Mouse (Mus musculus) hindbrain, postnatal 0 days (tissue): ENCODE measurements around the gene Ankrd44. TPM values are rescaled to one million over a fixed set of nuclear protein-coding genes. Genes with fewer than 3 reads are reported as not detected.
A peak's percentile ranks its signal among the peaks of the same experiment; 100 is the strongest.

Experiments used
- ATAC-seq: fragments of 200-750 bp; cut with Nextera tagmentation; 2 replicates; pipeline ENCODE4 v1.8.0; 2017; ENCODE audit warnings: mild to moderate bottlenecking, moderate TSS enrichment, moderate library complexity
- DNase-seq: peaks from one replicate; pipeline ENCODE4 v3.0.0-alpha.2; 2015; ENCODE audit warnings: low spot score
- H3K27ac ChIP-seq: fragments of 300-500 bp; sonication (generic); 2 replicates; pipeline ENCODE4 v1.5.1; 2014; ENCODE audit warnings: mild to moderate bottlenecking
- H3K27me3 ChIP-seq: fragments of 300-500 bp; sonication (generic); 2 replicates; pipeline ENCODE4 v1.6.1; 2014; ENCODE audit warnings: low read length, mixed read lengths; ENCODE audit not compliant: insufficient read depth
- H3K36me3 ChIP-seq: fragments of 300-500 bp; sonication (generic); 2 replicates; pipeline ENCODE4 v1.6.1; 2014; ENCODE audit warnings: low read length, mixed read lengths; ENCODE audit not compliant: insufficient read depth
- H3K4me1 ChIP-seq: fragments of 300-500 bp; sonication (generic); 2 replicates; pipeline ENCODE4 v1.6.1; 2014; ENCODE audit warnings: antibody characterized with exemption, low read length, mixed read lengths; ENCODE audit not compliant: insufficient read depth
- H3K4me2 ChIP-seq: fragments of 300-500 bp; sonication (generic); 2 replicates; pipeline ENCODE4 v1.6.1; 2014; ENCODE audit warnings: low read depth, mild to moderate bottlenecking, low read length, moderate library complexity, mixed read lengths
- H3K4me3 ChIP-seq: fragments of 300-500 bp; sonication (generic); 2 replicates; pipeline ENCODE4 v1.5.1; 2014; ENCODE audit warnings: low read length
- H3K9ac ChIP-seq: fragments of 300-500 bp; sonication (generic); replicated peaks from 2 replicates; pipeline ENCODE4 v1.6.1; 2014; ENCODE audit warnings: mild to moderate bottlenecking, low read length, moderate library complexity, mixed read lengths
- H3K9me3 ChIP-seq: fragments of 300-500 bp; sonication (generic); 2 replicates; pipeline ENCODE4 v1.6.1; 2016; ENCODE audit warnings: low read length, mixed read lengths
- CTCF ChIP-seq: IDR thresholded peaks from 2 replicates; pipeline ENCODE4 v1.5.1; 2016; ENCODE audit warnings: antibody characterized with exemption, control low read depth, low read depth
- WGBS: fragments of 180-500 bp; shearing (Covaris S2); extraction: QIAGEN DNeasy Blood & Tissue Kit; methylation state at CpG from one replicate; pipeline ENCODE4 v1.1.7; 2014; 5-methylcytosine and 5-hydroxymethylcytosine counted together
- polyA plus RNA-seq: library from polyadenylated mRNA; unstranded; fragments of >200 nt; fragmentation: Nextera tagmentation; extraction: Ambion mirVana; gene quantifications from 2 replicates; pipeline ENCODE4 v1.2.1, GENCODE M21; 2015
- total RNA-seq: library from RNA; depleted of rRNA; stranded (reverse); fragments of >200 nt; gene quantifications from 2 replicates; pipeline ENCODE4 v1.2.3, GENCODE M21; 2014

Gene Ankrd44
- total and polyA plus RNA-seq, 2 experiments from 2014 or later, result 13.7 to 82.9 TPM

- no peaks in the 10 kb centered on the region for H3K27me3 ChIP-seq
- 0 out of 2 replicates have a peak, but pooled peaks cover 7% of the 10 kb centered on the region for H3K4me1 ChIP-seq
- no peak for ATAC-seq
- peak overlapping the region; percentile 3; the same call in 1 of the 2 replicates for H3K27ac ChIP-seq
- H3K9ac ChIP-seq, result no peak overlapping the region
- H3K4me2 ChIP-seq, result no peak overlapping the region
- no peaks in the 10 kb centered on the region for H3K9me3 ChIP-seq
- no peak for TF ChIP-seq CTCF
- DNase-seq, result no peak
- H3K36me3 ChIP-seq, result no peaks in the 10 kb centered on the region
- WGBS, result 51% methylated on average over 4 of the region's 4 CpGs
- no peak overlapping the region for H3K4me3 ChIP-seq
These were observed 59.0 kb downstream of the Ankrd44 start for GRCm38 (mm10) chr1:54867226-54867625.

- no peaks in the 10 kb centered on the region for H3K36me3 ChIP-seq
- H3K9ac ChIP-seq, result no peak overlapping the region
- no peak overlapping the region for H3K4me2 ChIP-seq
- ATAC-seq, result no peak
- H3K27ac ChIP-seq, result no peak overlapping the region
- H3K4me1 ChIP-seq, result 0 out of 2 replicates have a peak, but pooled peaks cover 10% of the 10 kb centered on the region
- no peak for TF ChIP-seq CTCF
- 74% methylated on average over 3 of the region's 3 CpGs for WGBS
- H3K4me3 ChIP-seq, result no peak overlapping the region
- H3K9me3 ChIP-seq, result no peaks in the 10 kb centered on the region
- H3K27me3 ChIP-seq, result no peaks in the 10 kb centered on the region
- DNase-seq, result no peak
These were observed 60.1 kb downstream of the Ankrd44 start for GRCm38 (mm10) chr1:54866131-54866530.

GRCm38 (mm10) chr1:54864928-54865652, 61.1 kb downstream of the Ankrd44 start:
- TF ChIP-seq CTCF, result no peak
- no peak for DNase-seq
- no peaks in the 10 kb centered on the region for H3K27me3 ChIP-seq
- H3K4me2 ChIP-seq, result no peak overlapping the region
- H3K9me3 ChIP-seq, result no peaks in the 10 kb centered on the region
- WGBS, result 85% methylated on average over 7 of the region's 7 CpGs
- H3K36me3 ChIP-seq, result no peaks in the 10 kb centered on the region
- H3K4me3 ChIP-seq, result no peak overlapping the region
- H3K9ac ChIP-seq, result 0 out of 2 replicates have a peak overlapping the region, but pooled peaks have one; percentile 14
- H3K4me1 ChIP-seq, result 0 out of 2 replicates have a peak, but pooled peaks cover 10% of the 10 kb centered on the region
- no peak for ATAC-seq
- H3K27ac ChIP-seq, result no peak overlapping the region

- TF ChIP-seq CTCF, result no peak
- Histone ChIP-seq H3K4me3 (no peak overlapping the region), H3K9ac (no peak overlapping the region), H3K27ac (no peak overlapping the region), H3K4me1 (0 out of 2 replicates have a peak, but pooled peaks cover 4% of the 10 kb centered on the region), H3K27me3 (no peaks in the 10 kb centered on the region), H3K9me3 (no peaks in the 10 kb centered on the region), H3K4me2 (no peak overlapping the region), H3K36me3 (no peaks in the 10 kb centered on the region)
- 86% methylated on average over 5 of the region's 5 CpGs for WGBS
- DNase-seq (no peak), ATAC-seq (no peak)
These were observed 65.8 kb downstream of the Ankrd44 start for GRCm38 (mm10) chr1:54860361-54860760.

- Histone ChIP-seq H3K27ac (no peak overlapping the region), H3K4me3 (no peak overlapping the region), H3K9ac (no peak overlapping the region), H3K4me1 (0 out of 2 replicates have a peak, but pooled peaks cover 4% of the 10 kb centered on the region), H3K4me2 (no peak overlapping the region), H3K9me3 (no peaks in the 10 kb centered on the region), H3K36me3 (no peaks in the 10 kb centered on the region), H3K27me3 (no peaks in the 10 kb centered on the region)
- ATAC-seq, result no peak
- TF ChIP-seq CTCF, result no peak
- no peak for DNase-seq
These were observed 66.3 kb downstream of the Ankrd44 start for GRCm38 (mm10) chr1:54859876-54860275.

- no peak overlapping the region for H3K27ac ChIP-seq
- 97% methylated on average over 2 of the region's 2 CpGs for WGBS
- 0 out of 2 replicates have a peak, but pooled peaks cover 4% of the 10 kb centered on the region for H3K4me1 ChIP-seq
- H3K9me3 ChIP-seq, result no peaks in the 10 kb centered on the region
- H3K4me3 ChIP-seq, result no peak overlapping the region
- no peak overlapping the region for H3K9ac ChIP-seq
- DNase-seq (no peak), ATAC-seq (no peak)
- H3K4me2 ChIP-seq, result no peak overlapping the region
- H3K27me3 ChIP-seq, result no peaks in the 10 kb centered on the region
- no peak for TF ChIP-seq CTCF
- no peaks in the 10 kb centered on the region for H3K36me3 ChIP-seq
These were observed 67.3 kb downstream of the Ankrd44 start for GRCm38 (mm10) chr1:54858898-54859297.

- no peaks in the 10 kb centered on the region for H3K9me3 ChIP-seq
- DNase-seq (no peak), ATAC-seq (no peak)
- peaks cover 6% of the 10 kb centered on the region; the same call in 1 of the 2 replicates for H3K4me1 ChIP-seq
- 93% methylated on average over 7 of the region's 7 CpGs for WGBS
- no peak overlapping the region for H3K27ac ChIP-seq
- H3K36me3 ChIP-seq, result no peaks in the 10 kb centered on the region
- no peak overlapping the region for H3K9ac ChIP-seq
- H3K27me3 ChIP-seq, result no peaks in the 10 kb centered on the region
- no peak overlapping the region for H3K4me2 ChIP-seq
- TF ChIP-seq CTCF, result no peak
- H3K4me3 ChIP-seq, result no peak overlapping the region
These were observed 69.7 kb downstream of the Ankrd44 start for GRCm38 (mm10) chr1:54856502-54856901.
